Mouse (Mus musculus): Measurements from ENCODE around the gene Nup93.
"Not testable (repeated sequence)": the region's sequence is repeated elsewhere in the genome, so short reads cannot be mapped to it uniquely, and the experiment has no call there.

Nup93 gene

GRCm38 (mm10) chr8:94214252-94215173 lies at the start of gene Nup93:
Gene Nup93, plus strand, starts transcription at chr8:94214564.
- peak; percentile 99 for DNase-seq (ENCODE audit: low spot score)

GRCm38 (mm10) chr8:94165772-94166171 lies 48.6 kb upstream of the Nup93 start:
- DNase-seq (ENCODE audit: low spot score): not testable (repeated sequence)

- peak; percentile 93 for DNase-seq (ENCODE audit: low spot score)
Measured at GRCm38 (mm10) chr8:94167244-94167643, 47.1 kb upstream of the Nup93 start.

GRCm38 (mm10) chr8:94169547-94169946 lies 44.8 kb upstream of the Nup93 start:
- DNase-seq (ENCODE audit: low spot score): no peak

GRCm38 (mm10) chr8:94171321-94171755 lies 43.0 kb upstream of the Nup93 start:
- DNase-seq (ENCODE audit: low spot score): no peak

GRCm38 (mm10) chr8:94172075-94172808 lies 42.1 kb upstream of the Nup93 start, which contains the start of gene Mt2:
Gene Mt2, plus strand, starts transcription at chr8:94172664.
- peak; percentile 79 for DNase-seq (ENCODE audit: low spot score)

- DNase-seq (ENCODE audit: low spot score): peak; percentile 41
Measured at GRCm38 (mm10) chr8:94172809-94173732, 41.3 kb upstream of the Nup93 start.

- DNase-seq (ENCODE audit: low spot score): no peak
Measured at GRCm38 (mm10) chr8:94173848-94174403, 40.4 kb upstream of the Nup93 start.

GRCm38 (mm10) chr8:94174619-94175213 lies 39.6 kb upstream of the Nup93 start:
- peak; percentile 54 for DNase-seq (ENCODE audit: low spot score)

GRCm38 (mm10) chr8:94177716-94178390 lies 36.5 kb upstream of the Nup93 start:
- DNase-seq (ENCODE audit: low spot score): no peak

GRCm38 (mm10) chr8:94178857-94179712 lies 35.3 kb upstream of the Nup93 start, which contains the start of gene Mt1:
Gene Mt1, plus strand, starts transcription at chr8:94179082.
- peak; percentile 91 for DNase-seq (ENCODE audit: low spot score)

GRCm38 (mm10) chr8:94179713-94180560 lies 34.4 kb upstream of the Nup93 start:
- DNase-seq (ENCODE audit: low spot score): no peak

GRCm38 (mm10) chr8:94180561-94180908 lies 33.8 kb upstream of the Nup93 start:
- DNase-seq (ENCODE audit: low spot score): no peak

- no peak for DNase-seq (ENCODE audit: low spot score)
Measured at GRCm38 (mm10) chr8:94182055-94182929, 32.1 kb upstream of the Nup93 start.

GRCm38 (mm10) chr8:94183117-94183516 lies 31.2 kb upstream of the Nup93 start:
- DNase-seq (ENCODE audit: low spot score): peak; percentile 89

GRCm38 (mm10) chr8:94184357-94184843 lies 30.0 kb upstream of the Nup93 start:
- DNase-seq (ENCODE audit: low spot score): no peak

GRCm38 (mm10) chr8:94185791-94186190 lies 28.6 kb upstream of the Nup93 start:
- DNase-seq (ENCODE audit: low spot score): no peak
